Mouse (Mus musculus) retina, postnatal 7 days (tissue): ENCODE measurements at regions not wholly inside any gene's neighbourhood (a gene's known extent, or its start where the extent isn't known, plus 50 kb on each side); places are given as distances from the start of the nearest gene placed in this dataset.
A peak's percentile ranks its signal among the peaks of the same experiment; 100 is the strongest.

Experiments
- DNase-seq: peaks from one replicate; pipeline ENCODE4 v3.0.0-alpha.2; 2012; ENCODE audit warnings: low read depth, low spot score

- peak; percentile 27 for DNase-seq
These were observed 68.6 kb upstream of the 1700021F07Rik start for GRCm38 (mm10) chr2:173453569-173454405.

- DNase-seq, result no peak
These were observed 67.6 kb upstream of the 1700021F07Rik start for GRCm38 (mm10) chr2:173454741-173455140.

GRCm38 (mm10) chr2:173455216-173455615 is 67.2 kb upstream of the 1700021F07Rik start:
- DNase-seq, result no peak

DNA sequence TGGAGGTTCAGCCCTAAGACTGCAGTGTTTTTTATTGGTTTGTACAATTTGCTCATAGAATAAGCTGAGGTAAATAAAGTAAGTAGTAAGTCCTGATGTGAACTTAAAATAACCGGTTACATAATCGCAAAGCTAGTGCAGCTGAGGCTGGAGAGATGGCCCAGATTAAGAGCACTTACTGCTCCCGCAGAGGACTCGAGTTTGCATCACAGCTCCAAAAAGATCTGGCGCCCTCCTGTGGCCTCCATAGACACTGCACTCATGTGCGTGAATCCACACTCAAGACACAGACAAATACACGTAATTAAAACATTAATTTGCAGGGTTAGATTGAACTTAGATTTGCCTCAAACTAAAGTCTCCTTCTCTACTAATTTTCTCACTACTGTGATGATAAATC is 66.3 kb upstream of the 1700021F07Rik start:
- no peak for DNase-seq

DNA sequence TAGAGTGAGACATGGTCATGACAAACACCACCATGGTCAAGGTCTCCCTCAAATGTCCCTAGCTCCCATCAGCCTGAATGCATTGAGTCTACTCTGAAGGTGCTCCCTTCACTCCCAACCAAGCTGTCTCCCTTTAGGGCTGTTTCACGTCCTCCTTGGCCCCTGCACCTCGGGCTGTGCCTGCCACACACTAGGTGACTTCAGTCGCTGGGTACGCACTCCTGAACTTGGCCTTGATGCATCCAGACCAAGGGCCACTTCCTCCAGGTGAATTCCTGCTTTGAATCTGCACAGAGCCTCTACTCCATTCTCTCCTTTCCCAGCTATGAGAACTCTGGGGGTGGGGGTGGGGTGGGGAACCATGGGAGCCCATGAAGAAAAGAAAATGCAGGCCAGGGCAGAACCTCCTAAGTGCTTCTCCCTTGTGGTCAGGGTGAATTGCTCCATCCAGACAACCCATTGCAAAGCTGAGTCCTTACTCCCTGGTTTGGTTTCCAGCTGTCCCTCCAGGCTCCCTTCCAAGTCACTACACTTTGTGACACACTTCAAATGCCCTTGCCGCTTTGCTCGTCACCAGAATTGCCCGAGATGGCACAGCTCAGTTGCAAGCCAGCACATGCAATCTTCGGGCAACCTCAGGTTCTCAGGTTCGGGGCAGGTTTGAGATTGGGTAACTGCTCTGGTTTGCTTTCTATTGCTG is 65.3 kb upstream of the 1700021F07Rik start:
- no peak for DNase-seq

- DNase-seq, result no peak
These were observed 64.6 kb upstream of the 1700021F07Rik start for GRCm38 (mm10) chr2:173457624-173458320.

GRCm38 (mm10) chr2:173458861-173459260 is 63.5 kb upstream of the 1700021F07Rik start:
- peak; percentile 28 for DNase-seq

- no peak for DNase-seq
These were observed 59.1 kb upstream of the 1700021F07Rik start for GRCm38 (mm10) chr2:173463313-173463712.

GRCm38 (mm10) chr2:173464562-173464961 is 57.8 kb upstream of the 1700021F07Rik start:
- DNase-seq, result no peak

GRCm38 (mm10) chr2:173465006-173465620 is 57.3 kb upstream of the 1700021F07Rik start:
- DNase-seq, result no peak

GRCm38 (mm10) chr2:173468136-173468535 is 54.2 kb upstream of the 1700021F07Rik start:
- no peak for DNase-seq

DNA sequence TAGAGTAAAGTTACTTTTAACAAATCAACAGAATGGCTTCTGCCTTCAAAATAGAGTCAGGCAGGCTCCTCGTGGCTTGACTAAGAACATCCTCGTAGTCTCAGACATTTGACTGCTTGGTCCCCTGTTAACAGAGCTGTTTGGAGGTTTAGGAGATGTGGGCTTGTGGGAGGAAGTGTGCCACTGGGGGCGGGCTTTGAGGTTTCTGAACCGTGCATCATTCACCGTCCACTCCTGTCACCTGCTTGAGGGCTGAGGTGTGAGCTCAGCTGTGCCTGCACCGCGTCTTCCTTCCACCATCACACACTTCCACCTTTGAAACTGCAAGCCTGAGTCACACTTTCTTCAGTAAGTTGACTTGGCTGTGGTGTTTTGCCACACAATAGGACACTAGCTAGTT is 52.6 kb upstream of the 1700021F07Rik start:
- no peak for DNase-seq
